Mouse (Mus musculus) monocyte, adult 5-6 weeks (primary cell): ENCODE measurements around the gene Asf1b. TPM values are rescaled to one million over a fixed set of nuclear protein-coding genes. Genes with fewer than 3 reads are reported as not detected.

ENCODE experiments used
- ATAC-seq: fragments of 153-309, 156-312 bp; replicated peaks from 2 replicates; pipeline ENCODE4 v1.8.0; 2017; ENCODE audit warnings: mild to moderate bottlenecking; ENCODE audit not compliant: low TSS enrichment, insufficient number of reproducible peaks, severe bottlenecking, poor library complexity, low FRiP score
- total RNA-seq: library from RNA; stranded (forward); fragments of 200-1000, 200-491, 200-594 nt; gene quantifications from 3 replicates; pipeline ENCODE4 v1.2.3, GENCODE M21; 2017

Asf1b gene
- total RNA-seq, 1 experiment from 2014 or later = 3.6 TPM

DNA sequence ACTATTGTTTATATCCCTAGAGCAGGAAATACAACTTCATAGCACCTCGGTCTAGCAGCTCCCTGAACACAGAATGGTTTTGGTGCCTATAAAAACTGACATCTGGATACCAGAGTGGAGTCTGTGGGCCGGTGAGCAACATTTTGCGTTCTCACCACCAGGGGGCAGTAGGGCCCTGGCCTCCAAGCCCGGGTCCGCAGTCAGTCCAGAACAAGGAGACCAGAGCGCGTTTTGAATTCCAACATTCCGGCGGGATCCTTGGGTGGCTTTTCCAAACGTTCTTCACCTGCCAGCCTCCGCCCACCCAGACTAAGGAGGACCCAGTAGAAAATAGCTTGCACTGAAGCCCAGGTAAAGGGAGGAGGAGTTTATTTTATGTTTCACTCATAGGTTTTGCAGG, 54.6 kb downstream of the Asf1b start:
- peak; percentile 70 for ATAC-seq

DNA sequence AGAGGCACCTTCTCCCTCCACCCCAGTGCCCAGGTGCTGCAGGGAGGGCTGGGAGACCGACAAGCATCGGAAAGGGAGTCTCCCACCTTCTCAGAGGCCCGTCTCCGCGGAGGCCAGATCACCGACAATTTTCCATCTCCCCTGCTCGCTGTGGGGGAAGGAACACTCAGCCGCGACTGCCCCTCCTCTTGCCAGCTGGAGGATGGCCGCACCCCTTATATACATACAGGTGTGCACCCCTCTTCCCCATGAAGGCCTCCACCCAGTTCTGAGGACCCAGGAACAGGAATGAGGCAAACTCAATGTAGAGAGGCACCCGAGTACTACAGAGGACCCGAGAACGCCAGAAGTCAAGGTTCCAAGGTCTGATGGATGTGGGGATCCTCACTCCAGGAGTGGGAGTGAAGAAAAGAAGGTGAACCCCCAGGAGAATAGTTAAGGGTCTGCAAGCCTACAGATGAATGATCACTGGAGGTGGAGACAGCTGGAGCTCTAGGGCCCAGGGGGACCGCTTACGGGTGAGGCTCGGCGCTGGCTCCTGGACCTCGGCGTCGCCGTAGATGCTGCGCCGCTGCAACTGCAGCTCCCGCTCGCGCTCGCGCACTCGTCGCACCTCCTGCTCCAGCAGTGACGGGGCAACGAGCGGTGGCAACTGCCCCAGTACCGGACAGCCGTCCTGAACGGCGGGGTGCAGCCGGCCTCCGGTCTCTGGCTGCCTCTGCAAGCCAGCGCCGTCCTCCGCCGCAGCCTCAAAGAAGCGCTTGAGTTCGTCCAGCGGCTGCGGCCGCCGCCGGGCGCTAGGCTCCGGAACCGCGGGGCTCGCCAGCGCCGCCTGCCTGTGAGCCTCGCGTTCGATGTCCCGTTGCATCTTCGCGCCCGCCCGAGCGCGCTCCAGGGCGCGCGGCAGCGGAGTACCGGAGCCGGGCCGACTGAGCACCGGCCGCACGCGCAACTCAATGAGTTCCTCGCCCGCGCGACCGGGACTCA, 55.6 kb downstream of the Asf1b start:
- no peak; the same call in 1 of the 2 replicates for ATAC-seq

DNA sequence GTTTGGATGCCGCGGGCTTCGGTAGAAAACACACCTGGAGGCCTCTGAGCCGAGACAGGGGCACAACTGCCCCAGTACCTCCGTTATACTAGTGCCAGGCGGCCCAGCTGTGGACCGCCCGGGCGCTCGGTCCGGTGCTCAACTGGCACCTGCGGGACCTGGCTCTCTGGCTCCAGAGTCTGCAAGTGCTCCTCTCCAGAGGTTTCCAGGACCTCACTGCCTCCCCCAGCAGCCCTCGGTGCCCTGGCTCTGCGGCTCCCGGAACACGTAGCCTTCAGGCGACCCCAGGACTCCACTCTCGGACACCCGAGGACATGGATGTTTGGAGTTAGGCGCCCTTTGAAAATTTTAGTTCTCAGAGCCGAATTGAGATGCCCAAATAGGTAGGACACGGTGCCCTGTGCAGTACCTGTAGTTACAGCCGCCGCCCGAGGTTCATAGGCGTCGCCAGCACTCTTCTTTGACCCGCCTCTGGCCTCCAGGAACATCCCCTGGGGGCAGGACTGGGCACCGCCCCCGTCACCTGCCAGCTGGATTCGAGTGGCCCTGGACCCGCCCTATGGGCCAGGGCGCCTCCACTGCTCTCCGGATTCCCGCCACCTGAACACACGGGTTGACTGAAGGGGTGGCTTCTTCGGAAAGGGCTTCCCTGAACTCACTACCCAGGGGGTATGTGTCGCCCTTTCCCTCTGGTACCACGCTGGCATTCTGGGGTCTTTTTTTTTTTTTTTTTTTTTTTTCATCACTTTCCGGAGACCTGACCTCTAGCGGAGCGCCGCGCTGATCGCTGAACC, 56.6 kb downstream of the Asf1b start, which contains the start of gene 2210011C24Rik:
2210011C24Rik (minus strand) TSS at position 467 of the 794 bp plus-strand sequence.
- ATAC-seq = no peak

DNA sequence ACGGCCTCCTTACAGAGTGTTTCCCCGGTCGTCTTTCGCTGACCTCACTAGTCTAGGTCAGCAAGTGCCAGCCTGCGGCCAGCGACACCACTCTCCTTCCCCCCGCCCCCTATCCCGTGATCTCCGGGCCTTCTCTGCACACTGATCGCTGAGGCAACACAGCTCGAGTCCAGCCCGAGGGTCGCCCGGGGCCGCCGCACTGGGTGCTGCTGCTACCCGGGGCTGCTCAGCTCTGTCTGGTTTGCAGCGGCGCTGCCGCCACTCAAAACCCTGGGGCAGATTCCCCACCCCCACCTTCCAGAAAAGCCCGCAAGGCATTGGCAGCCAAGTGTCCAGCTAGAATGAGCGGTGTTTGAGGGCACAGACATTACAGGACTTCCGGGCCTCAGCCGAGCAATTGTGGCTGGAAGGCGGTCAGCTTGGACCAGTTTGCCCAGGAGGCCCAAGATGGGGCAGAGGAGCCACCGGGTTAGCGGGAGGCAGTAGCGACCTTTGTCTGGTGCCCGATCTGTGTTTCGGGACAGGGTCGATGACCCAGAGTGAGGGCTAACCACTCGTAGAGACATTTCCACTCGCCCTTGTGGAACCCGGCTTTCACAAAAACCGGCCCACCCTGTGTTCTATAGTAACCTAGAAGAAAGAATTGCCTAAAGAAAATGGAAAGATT, 57.3 kb downstream of the Asf1b start:
- no peak for ATAC-seq

DNA sequence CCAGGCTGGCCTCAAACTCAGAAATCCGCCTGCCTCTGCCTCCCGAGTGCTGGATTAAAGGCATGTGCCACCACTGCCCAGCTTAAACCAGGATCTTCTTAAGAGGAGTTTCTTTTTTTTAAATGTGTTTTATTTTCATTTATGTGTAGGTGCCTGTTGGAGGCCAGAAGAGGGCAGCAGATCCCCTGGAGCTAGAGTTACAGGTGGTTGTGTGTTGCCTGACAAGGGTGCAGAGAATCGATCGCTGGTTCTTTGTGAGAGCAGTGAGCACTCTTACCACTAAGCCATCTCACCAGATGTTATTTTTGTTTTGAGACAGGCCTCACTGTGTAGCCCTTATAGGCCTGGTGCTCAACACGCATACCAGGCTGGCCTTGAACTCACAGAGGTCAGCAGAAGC, 60.5 kb downstream of the Asf1b start:
- no peak for ATAC-seq

DNA sequence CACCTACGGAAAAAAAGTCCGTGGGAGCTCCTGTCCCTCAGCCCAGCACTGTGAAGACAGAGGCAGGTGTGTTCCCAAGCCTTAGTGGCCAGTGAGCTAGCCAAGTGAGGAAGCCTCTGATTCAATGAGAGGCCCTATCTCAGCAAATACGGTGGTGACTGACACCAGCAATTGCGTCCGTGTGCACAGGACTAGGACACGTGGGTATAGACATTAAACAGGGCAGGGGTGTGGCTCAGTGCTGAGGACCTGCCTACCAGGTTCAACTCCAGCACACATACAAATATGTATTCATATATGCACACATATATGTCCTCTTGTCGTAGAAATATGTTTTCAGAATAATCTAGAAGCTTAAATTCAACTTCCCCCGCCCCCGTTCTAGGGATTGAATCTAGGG, 64.4 kb downstream of the Asf1b start:
- ATAC-seq = no peak

Other genes starting within 250 kb of the Asf1b start
- gene Ddx39, start 240.3 kb upstream of the Asf1b start, total RNA-seq = 51.8 to 77.1 TPM (median 60.3 TPM) in 3 replicates
- 1,127 to 1,315 TPM (median 1,167 TPM) in 3 replicates for gene Adgre5, start 214.2 kb upstream of the Asf1b start, total RNA-seq
- gene Adgrl1, start 55.4 kb upstream of the Asf1b start, total RNA-seq = 0.53 to 4.7 TPM (median 1.5 TPM) in 3 replicates
- gene Gm10644, start 302 bp upstream of the Asf1b start, total RNA-seq = 0.10 to 0.58 TPM in 2 of 3 replicates, not detected in the other
- gene Prkaca, start 17.5 kb downstream of the Asf1b start, total RNA-seq = 14.5 to 24.5 TPM (median 18.8 TPM) in 3 replicates
- 26.3 to 44.6 TPM (median 35.4 TPM) in 3 replicates for gene Samd1, start 42.2 kb downstream of the Asf1b start, total RNA-seq
- not detected in 3 replicates for gene 1700067K01Rik, start 46.0 kb downstream of the Asf1b start, total RNA-seq
- gene 2210011C24Rik, start 56.7 kb downstream of the Asf1b start, total RNA-seq = not detected in 3 replicates
- 0.19 to 0.95 TPM in 2 of 3 replicates, not detected in the other for gene Palm3, start 66.0 kb downstream of the Asf1b start, total RNA-seq
- 7.4 to 27.0 TPM (median 8.4 TPM) in 3 replicates for gene Il27ra, start 87.1 kb downstream of the Asf1b start, total RNA-seq
- not detected in 3 replicates for gene Rln3, start 89.5 kb downstream of the Asf1b start, total RNA-seq
- gene Gm10643, start 109.6 kb downstream of the Asf1b start, total RNA-seq = 2.4 to 3.7 TPM (median 2.6 TPM) in 3 replicates
- gene Rfx1, start 111.3 kb downstream of the Asf1b start, total RNA-seq = 8.4 to 15.4 TPM (median 10.1 TPM) in 3 replicates
- gene Dcaf15, start 149.3 kb downstream of the Asf1b start, total RNA-seq = 19.0 to 27.3 TPM (median 24.0 TPM) in 3 replicates
- gene Podnl1, start 170.5 kb downstream of the Asf1b start, total RNA-seq = 0.11 to 0.87 TPM (median 0.57 TPM) in 3 replicates
- gene Cc2d1a, start 192.4 kb downstream of the Asf1b start, total RNA-seq = 8.7 to 18.5 TPM (median 16.1 TPM) in 3 replicates
- gene 4930432K21Rik, start 192.5 kb downstream of the Asf1b start, total RNA-seq = 1.8 to 2.1 TPM in 2 of 3 replicates, not detected in the other
- not detected in 3 replicates for gene Nanos3, start 229.7 kb downstream of the Asf1b start, total RNA-seq